Mouse (Mus musculus) liver, embryonic 11.5 days (tissue): ENCODE measurements around the gene Svop. TPM values are rescaled to one million over a fixed set of nuclear protein-coding genes. Genes with fewer than 3 reads are reported as not detected.

Source experiments
- ATAC-seq: fragments of 200-750 bp; cut with Nextera tagmentation; replicated peaks from 2 replicates; pipeline ENCODE4 v1.8.0; 2017; ENCODE audit warnings: moderate number of reproducible peaks, mild to moderate bottlenecking, moderate TSS enrichment, moderate library complexity; ENCODE audit not compliant: low FRiP score
- DNase-seq: peaks from one replicate; pipeline ENCODE4 v3.0.0-alpha.2; 2017; ENCODE audit warnings: low spot score
- H3K27ac ChIP-seq: fragments of 300-500 bp; sonication (generic); 2 replicates; pipeline ENCODE4 v1.5.1; 2014; ENCODE audit warnings: mild to moderate bottlenecking, low read depth, low read length, control low read depth
- H3K27me3 ChIP-seq: fragments of 300-500 bp; sonication (generic); replicated peaks from 2 replicates; pipeline ENCODE4 v1.6.1; 2014; ENCODE audit warnings: low read length, mixed read lengths; ENCODE audit not compliant: control insufficient read depth, insufficient read depth
- H3K36me3 ChIP-seq: fragments of 300-500 bp; sonication (generic); 2 replicates; pipeline ENCODE4 v1.6.1; 2014; ENCODE audit warnings: mild to moderate bottlenecking, low read length, moderate library complexity, mixed read lengths; ENCODE audit not compliant: control insufficient read depth, insufficient read depth
- H3K4me1 ChIP-seq: fragments of 300-500 bp; sonication (generic); replicated peaks from 2 replicates; pipeline ENCODE4 v1.6.1; 2014; ENCODE audit warnings: low read length, mixed read lengths; ENCODE audit not compliant: control insufficient read depth, insufficient read depth
- H3K4me2 ChIP-seq: fragments of 300-500 bp; sonication (generic); 2 replicates; pipeline ENCODE4 v1.6.1; 2014; ENCODE audit warnings: mild to moderate bottlenecking, control low read depth, moderate library complexity
- H3K4me3 ChIP-seq: fragments of 300-500 bp; sonication (generic); 2 replicates; pipeline ENCODE4 v1.5.1; 2014; ENCODE audit warnings: low read depth, low read length, control low read depth
- H3K9ac ChIP-seq: fragments of 300-500 bp; sonication (generic); 2 replicates; pipeline ENCODE4 v1.6.1; 2014; ENCODE audit warnings: low read depth, low read length, control low read depth
- H3K9me3 ChIP-seq: fragments of 300-500 bp; sonication (generic); 2 replicates; pipeline ENCODE4 v1.6.1; 2016; ENCODE audit warnings: low read length, inconsistent platforms, mixed read lengths; ENCODE audit not compliant: control insufficient read depth
- WGBS: fragments of 180-500 bp; shearing (Covaris S2); extraction: QIAGEN DNeasy Blood & Tissue Kit; methylation state at CpG from one replicate; pipeline ENCODE4 v1.1.7; 2014; 5-methylcytosine and 5-hydroxymethylcytosine counted together
- polyA plus RNA-seq: library from polyadenylated mRNA; unstranded; fragments of >200 nt; fragmentation: Nextera tagmentation; extraction: Ambion mirVana; gene quantifications from 2 replicates; pipeline ENCODE4 v1.2.1, GENCODE M21; 2014

Gene Svop
- polyA plus RNA-seq, 1 experiment from 2014 or later: not detected

- Histone ChIP-seq H3K9ac (no peak overlapping the region; the same call in 1 of the 2 replicates), H3K4me3 (no peak overlapping the region), H3K9me3 (no peaks in the 10 kb centered on the region), H3K27ac (peak overlapping the region; percentile 30; the same call in 1 of the 2 replicates), H3K27me3 (no peaks in the 10 kb centered on the region), H3K36me3 (no peaks in the 10 kb centered on the region), H3K4me1 (peaks cover 53% of the 10 kb centered on the region), H3K4me2 (no peak overlapping the region; the same call in 1 of the 2 replicates)
- DNase-seq (no peak), ATAC-seq (no peak)
- WGBS: 89% methylated on average over 5 of the region's 5 CpGs
Measured at GRCm38 (mm10) chr5:113990593-113990992, 100.8 kb downstream of the Svop start.

GRCm38 (mm10) chr5:113989437-113990024 is 101.8 kb downstream of the Svop start:
- Histone ChIP-seq H3K27me3 (no peaks in the 10 kb centered on the region), H3K27ac (peak overlapping the region; percentile 30), H3K36me3 (no peaks in the 10 kb centered on the region), H3K4me1 (peaks cover 63% of the 10 kb centered on the region), H3K4me3 (no peak overlapping the region), H3K9ac (no peak overlapping the region), H3K9me3 (no peaks in the 10 kb centered on the region), H3K4me2 (peak overlapping the region; percentile 42)
- no peak for DNase-seq
- peak; percentile 40; the same call in 1 of the 2 replicates for ATAC-seq
- WGBS: 66% methylated on average over 20 of the region's 20 CpGs

- Histone ChIP-seq H3K4me2 (peak overlapping the region; percentile 32), H3K4me3 (no peak overlapping the region), H3K27ac (peak overlapping the region; percentile 68), H3K36me3 (no peaks in the 10 kb centered on the region), H3K9ac (peak overlapping the region; percentile 13; the same call in 1 of the 2 replicates), H3K9me3 (no peaks in the 10 kb centered on the region), H3K4me1 (peaks cover 73% of the 10 kb centered on the region), H3K27me3 (no peaks in the 10 kb centered on the region)
- 40% methylated on average over 9 of the region's 9 CpGs for WGBS
- ATAC-seq (no peak), DNase-seq (peak; percentile 53)
Measured at GRCm38 (mm10) chr5:113986182-113986961, 105.0 kb downstream of the Svop start.

GRCm38 (mm10) chr5:113985737-113986136 is 105.6 kb downstream of the Svop start:
- peak overlapping the region; percentile 32; the same call in 1 of the 2 replicates for H3K4me2 ChIP-seq
- 0 out of 2 replicates have a peak overlapping the region, but pooled peaks have one; percentile 1 for H3K9ac ChIP-seq
- WGBS: 71% methylated on average over 2 of the region's 2 CpGs

GRCm38 (mm10) chr5:113984025-113984740 is 107.2 kb downstream of the Svop start:
- ATAC-seq (peak; percentile 91), DNase-seq (no peak)
- H3K4me2 ChIP-seq: peak overlapping the region; percentile 62
- WGBS: 52% methylated on average over 13 of the region's 13 CpGs
- peak overlapping the region; percentile 34 for H3K4me3 ChIP-seq
- H3K9me3 ChIP-seq: no peaks in the 10 kb centered on the region
- peak overlapping the region; percentile 65 for H3K9ac ChIP-seq
- H3K4me1 ChIP-seq: peaks cover 75% of the 10 kb centered on the region
- H3K36me3 ChIP-seq: no peaks in the 10 kb centered on the region
- H3K27me3 ChIP-seq: no peaks in the 10 kb centered on the region
- H3K27ac ChIP-seq: peak overlapping the region; percentile 87

More at GRCm38 (mm10) chr5:113985737-113986136, 105.6 kb downstream of the Svop start:
- Histone ChIP-seq H3K9me3 (no peaks in the 10 kb centered on the region), H3K36me3 (no peaks in the 10 kb centered on the region), H3K27ac (peak overlapping the region; percentile 68), H3K4me3 (no peak overlapping the region), H3K27me3 (no peaks in the 10 kb centered on the region), H3K4me1 (peaks cover 75% of the 10 kb centered on the region)
- ATAC-seq (no peak), DNase-seq (no peak)

- Histone ChIP-seq H3K36me3 (no peaks in the 10 kb centered on the region), H3K4me2 (peak overlapping the region; percentile 62), H3K27ac (peak overlapping the region; percentile 87), H3K4me3 (peak overlapping the region; percentile 34), H3K4me1 (peaks cover 71% of the 10 kb centered on the region), H3K27me3 (no peaks in the 10 kb centered on the region), H3K9me3 (no peaks in the 10 kb centered on the region), H3K9ac (peak overlapping the region; percentile 65)
- ATAC-seq (no peak), DNase-seq (no peak)
- 58% methylated on average over 6 of the region's 6 CpGs for WGBS
Measured at GRCm38 (mm10) chr5:113983541-113983940, 107.8 kb downstream of the Svop start.

GRCm38 (mm10) chr5:113981843-113982242 is 109.5 kb downstream of the Svop start:
- ATAC-seq (no peak), DNase-seq (no peak)
- H3K4me2 ChIP-seq: no peak overlapping the region
- H3K36me3 ChIP-seq: 0 out of 2 replicates have a peak, but pooled peaks cover 3% of the 10 kb centered on the region
- peak overlapping the region; percentile 86; the same call in 1 of the 2 replicates for H3K27ac ChIP-seq
- no peaks in the 10 kb centered on the region for H3K9me3 ChIP-seq
- peaks cover 78% of the 10 kb centered on the region for H3K4me1 ChIP-seq
- 88% methylated on average over 8 of the region's 8 CpGs for WGBS
- no peak overlapping the region for H3K4me3 ChIP-seq
- H3K27me3 ChIP-seq: no peaks in the 10 kb centered on the region
- H3K9ac ChIP-seq: 0 out of 2 replicates have a peak overlapping the region, but pooled peaks have one; percentile 15

GRCm38 (mm10) chr5:113981171-113981570 is 110.2 kb downstream of the Svop start:
- no peak overlapping the region for H3K4me3 ChIP-seq
- DNase-seq: no peak
- peak overlapping the region; percentile 86 for H3K27ac ChIP-seq
- H3K27me3 ChIP-seq: no peaks in the 10 kb centered on the region
- ATAC-seq: no peak
- peak overlapping the region; percentile 47 for H3K9ac ChIP-seq
- 66% methylated on average over 6 of the region's 6 CpGs for WGBS
- peak overlapping the region; percentile 49 for H3K4me2 ChIP-seq
- H3K36me3 ChIP-seq: 0 out of 2 replicates have a peak, but pooled peaks cover 3% of the 10 kb centered on the region
- peaks cover 76% of the 10 kb centered on the region for H3K4me1 ChIP-seq
- H3K9me3 ChIP-seq: no peaks in the 10 kb centered on the region
